Mouse (Mus musculus) heart, embryonic 15.5 days (tissue): ENCODE results near the gene Pfkl. TPM values are rescaled to one million over a fixed set of nuclear protein-coding genes. Genes with fewer than 3 reads are reported as not detected.
"Not testable (repeated sequence)": the region's sequence is repeated elsewhere in the genome, so short reads cannot be mapped to it uniquely, and the experiment has no call there.

Source experiments
- ATAC-seq: fragments of 200-750 bp; cut with Nextera tagmentation; replicated peaks from 2 replicates; pipeline ENCODE4 v1.8.0; 2017; ENCODE audit warnings: low read depth, moderate TSS enrichment; ENCODE audit not compliant: insufficient number of reproducible peaks, insufficient read depth, low FRiP score
- H3K27ac ChIP-seq: fragments of 300-500 bp; sonication (generic); 2 replicates; pipeline ENCODE4 v1.5.1; 2015; ENCODE audit warnings: mild to moderate bottlenecking, inconsistent platforms
- H3K27me3 ChIP-seq: fragments of 300-500 bp; sonication (generic); 2 replicates; pipeline ENCODE4 v1.6.1; 2015; ENCODE audit warnings: inconsistent platforms
- H3K36me3 ChIP-seq: fragments of 300-500 bp; sonication (generic); 2 replicates; pipeline ENCODE4 v1.6.1; 2015; ENCODE audit warnings: mild to moderate bottlenecking, inconsistent platforms
- H3K4me1 ChIP-seq: fragments of 300-500 bp; sonication (generic); replicated peaks from 2 replicates; pipeline ENCODE4 v1.6.1; 2015; ENCODE audit warnings: inconsistent platforms
- H3K4me2 ChIP-seq: fragments of 300-500 bp; sonication (generic); 2 replicates; pipeline ENCODE4 v1.6.1; 2015; ENCODE audit warnings: inconsistent platforms, mild to moderate bottlenecking, moderate library complexity
- H3K4me3 ChIP-seq: fragments of 300-500 bp; sonication (generic); 2 replicates; pipeline ENCODE4 v1.5.1; 2015; ENCODE audit warnings: mild to moderate bottlenecking, inconsistent platforms
- H3K9ac ChIP-seq: fragments of 300-500 bp; sonication (generic); 2 replicates; pipeline ENCODE4 v1.6.1; 2015; ENCODE audit warnings: mild to moderate bottlenecking, inconsistent platforms
- H3K9me3 ChIP-seq: fragments of 300-500 bp; sonication (generic); replicated peaks from 2 replicates; pipeline ENCODE4 v1.6.1; 2016; ENCODE audit warnings: inconsistent platforms
- WGBS: fragments of 180-500 bp; shearing (Covaris S2); methylation state at CpG from one replicate; pipeline ENCODE4 v1.1.7; 2015; ENCODE audit warnings: mixed read lengths; 5-methylcytosine and 5-hydroxymethylcytosine counted together
- polyA plus RNA-seq: library from polyadenylated mRNA; unstranded; fragments of >200 nt; fragmentation: Nextera tagmentation; extraction: Ambion mirVana; gene quantifications from 2 replicates; pipeline ENCODE4 v1.2.1, GENCODE M21; 2015

Pfkl gene
- polyA plus RNA-seq, 1 experiment from 2014 or later: 167 TPM

GRCm38 (mm10) chr10:77969274-77969972 is 40.5 kb downstream of the Pfkl start:
- ATAC-seq: no peak
- H3K36me3 ChIP-seq: no peaks in the 10 kb centered on the region
- H3K27me3 ChIP-seq: peaks cover 41% of the 10 kb centered on the region
- no peak overlapping the region for H3K9ac ChIP-seq
- no peaks in the 10 kb centered on the region for H3K9me3 ChIP-seq
- no peak overlapping the region for H3K27ac ChIP-seq
- WGBS: 7% methylated on average over 26 of the region's 26 CpGs
- H3K4me3 ChIP-seq: peak overlapping the region; percentile 33
- H3K4me2 ChIP-seq: peak overlapping the region; percentile 58
- H3K4me1 ChIP-seq: peaks cover 8% of the 10 kb centered on the region

GRCm38 (mm10) chr10:77963971-77964370 is 45.9 kb downstream of the Pfkl start:
- Histone ChIP-seq H3K9ac (no peak overlapping the region), H3K4me1 (no peaks in the 10 kb centered on the region; the same call in 1 of the 2 replicates), H3K27ac (no peak overlapping the region), H3K4me3 (no peak overlapping the region), H3K27me3 (peaks cover 24% of the 10 kb centered on the region), H3K9me3 (no peaks in the 10 kb centered on the region), H3K4me2 (no peak overlapping the region), H3K36me3 (no peaks in the 10 kb centered on the region)
- no peak for ATAC-seq
- 66% methylated on average over 6 of the region's 6 CpGs for WGBS

GRCm38 (mm10) chr10:77962725-77963124 is 47.2 kb downstream of the Pfkl start:
- no peak overlapping the region for H3K4me2 ChIP-seq
- ATAC-seq: no peak
- no peak overlapping the region for H3K27ac ChIP-seq
- no peak overlapping the region for H3K4me3 ChIP-seq
- WGBS: 81% methylated on average over 2 of the region's 2 CpGs
- H3K36me3 ChIP-seq: no peaks in the 10 kb centered on the region
- H3K27me3 ChIP-seq: peaks cover 11% of the 10 kb centered on the region
- no peaks in the 10 kb centered on the region for H3K9me3 ChIP-seq
- H3K4me1 ChIP-seq: no peaks in the 10 kb centered on the region
- H3K9ac ChIP-seq: no peak overlapping the region

GRCm38 (mm10) chr10:77950468-77950867 is 59.4 kb downstream of the Pfkl start:
- not testable (repeated sequence) for H3K9me3 ChIP-seq, H3K27ac ChIP-seq, H3K27me3 ChIP-seq, ATAC-seq, H3K36me3 ChIP-seq, H3K4me2 ChIP-seq, H3K4me3 ChIP-seq, H3K4me1 ChIP-seq, H3K9ac ChIP-seq
- 92% methylated on average over 9 of the region's 12 CpGs for WGBS

- no peaks in the 10 kb centered on the region; the same call in 1 of the 2 replicates for H3K9me3 ChIP-seq
- no peaks in the 10 kb centered on the region for H3K27me3 ChIP-seq
- 46% methylated on average over 2 of the region's 2 CpGs for WGBS
These were observed 70.2 kb downstream of the Pfkl start for GRCm38 (mm10) chr10:77939685-77940084.

More at GRCm38 (mm10) chr10:77939685-77940084, 70.2 kb downstream of the Pfkl start:
- Histone ChIP-seq H3K27ac (no peak overlapping the region), H3K4me1 (no peaks in the 10 kb centered on the region), H3K9ac (no peak overlapping the region), H3K4me3 (no peak overlapping the region), H3K4me2 (no peak overlapping the region), H3K36me3 (no peaks in the 10 kb centered on the region)
- ATAC-seq: no peak

Other genes with a start within 250 kb of the Pfkl start
- not detected in 2 replicates for gene Gm3238, start 238.8 kb downstream of the Pfkl start, polyA plus RNA-seq
- gene Gm7138, start 233.1 kb downstream of the Pfkl start, polyA plus RNA-seq: not detected in 2 replicates
- not detected in 2 replicates for gene Gm3250, start 227.5 kb downstream of the Pfkl start, polyA plus RNA-seq
- gene Gm7137, start 221.9 kb downstream of the Pfkl start, polyA plus RNA-seq: not detected in 2 replicates
- not detected in 2 replicates for gene Gm9639, start 215.0 kb downstream of the Pfkl start, polyA plus RNA-seq
- not detected in 2 replicates for gene Gm19668, start 210.9 kb downstream of the Pfkl start, polyA plus RNA-seq
- gene Gm9507, start 198.2 kb downstream of the Pfkl start, polyA plus RNA-seq: not detected in 2 replicates
- not detected in 2 replicates for gene Gm2696, start 195.4 kb downstream of the Pfkl start, polyA plus RNA-seq
- gene Krtap10-4, start 183.0 kb downstream of the Pfkl start, polyA plus RNA-seq: not detected in 2 replicates
- not detected in 2 replicates for gene Krtap10-10, start 174.1 kb downstream of the Pfkl start, polyA plus RNA-seq
- not detected in 2 replicates for gene Gm36176, start 163.3 kb downstream of the Pfkl start, polyA plus RNA-seq
- gene Gm10318, start 157.2 kb downstream of the Pfkl start, polyA plus RNA-seq: not detected in 2 replicates
- not detected in 2 replicates for gene Gm3285, start 148.1 kb downstream of the Pfkl start, polyA plus RNA-seq
- 1.1 and 2.2 TPM in 2 replicates for gene Lrrc3, start 107.5 kb downstream of the Pfkl start, polyA plus RNA-seq
- 0.34 and 2.5 TPM in 2 replicates for gene Trpm2, start 39.5 kb downstream of the Pfkl start, polyA plus RNA-seq
- gene 1810043G02Rik, start 31.6 kb downstream of the Pfkl start, polyA plus RNA-seq: 16.7 and 20.8 TPM in 2 replicates
- not detected in 2 replicates for gene Dnmt3l, start 31.9 kb upstream of the Pfkl start, polyA plus RNA-seq
- 0.16 and 1.5 TPM in 2 replicates for gene Aire, start 33.5 kb upstream of the Pfkl start, polyA plus RNA-seq
- 1.5 and 2.9 TPM in 2 replicates for gene Icosl, start 59.2 kb upstream of the Pfkl start, polyA plus RNA-seq
- gene D10Jhu81e, start 159.7 kb upstream of the Pfkl start, polyA plus RNA-seq: 57.8 and 61.4 TPM in 2 replicates
- gene Pwp2, start 175.1 kb upstream of the Pfkl start, polyA plus RNA-seq: 9.1 and 14.1 TPM in 2 replicates
- gene Trappc10, start 234.6 kb upstream of the Pfkl start, polyA plus RNA-seq: 10.2 and 10.8 TPM in 2 replicates